Mouse (Mus musculus): ENCODE measurements around the gene Rtbdn. TPM values are rescaled to one million over a fixed set of nuclear protein-coding genes. Genes with fewer than 3 reads are reported as not detected.

Gene Rtbdn
- 2.8 and 3.3 TPM in 2 replicates for polyA plus RNA-seq (2015; fragmentation: Nextera tagmentation; extraction: Ambion mirVana)

DNA sequence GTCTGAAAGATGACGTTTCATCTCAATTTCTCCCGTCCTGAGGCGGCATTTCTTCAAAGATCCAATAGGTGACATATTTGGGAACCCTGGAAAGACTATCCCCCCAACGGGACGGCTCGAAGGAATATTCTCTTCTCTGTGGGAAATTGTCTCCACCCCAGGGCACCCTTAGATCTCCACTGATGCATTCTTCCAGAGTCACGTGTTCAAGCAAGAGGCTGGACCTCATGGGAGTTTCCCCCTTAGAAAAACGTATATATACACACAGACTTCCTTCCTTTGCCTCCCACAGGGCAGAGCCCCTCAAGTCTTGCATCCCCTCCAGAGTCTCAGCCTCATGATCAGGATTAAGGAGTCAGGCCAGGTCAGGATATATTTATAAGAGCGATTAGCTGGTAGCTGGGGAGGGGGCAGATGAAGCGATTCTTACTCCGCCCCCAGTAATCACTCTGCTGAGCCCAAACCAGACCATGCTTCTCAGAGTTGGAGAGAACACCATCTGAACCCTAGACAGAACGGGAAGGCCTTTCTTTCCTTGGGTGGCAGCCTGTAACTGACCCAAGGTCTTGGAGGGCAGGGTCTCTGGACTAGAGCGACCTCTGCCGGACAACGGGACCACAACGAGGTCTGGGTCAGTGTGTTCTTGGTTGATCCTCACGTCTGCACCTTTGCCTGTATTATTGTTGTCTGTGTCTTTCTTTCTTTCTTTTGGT, at the start of gene Rtbdn:
Rtbdn (plus strand) TSS at position 464 of the 713 bp plus-strand sequence.
- Histone ChIP-seq H3K27ac (ENCODE audit: low read length) (peak within 1 kb of the TSS; percentile 86), H3K4me1 (ENCODE audit: control insufficient read depth, insufficient read depth, low read length) (peaks cover 33% of the 10 kb centered on the region), H3K9me3 (replicated peaks; ENCODE audit: control insufficient read depth, low read length, poor library complexity, severe bottlenecking) (no peaks in the 10 kb centered on the region), H3K4me2 (ENCODE audit: low read length) (peak within 1 kb of the TSS; percentile 76), H3K4me3 (ENCODE audit: low read depth, low read length) (peak within 1 kb of the TSS; percentile 81), H3K27me3 (ENCODE audit: control insufficient read depth, insufficient read depth, low read depth, low read length) (peaks cover 17% of the 10 kb centered on the region), H3K9ac (ENCODE audit: low read depth, low read length) (peak within 1 kb of the TSS; percentile 87), H3K36me3 (ENCODE audit: control insufficient read depth, insufficient read depth, low read length) (no peaks in the 10 kb centered on the region)
- peak; percentile 32; the same call in 1 of the 2 replicates for ATAC-seq
- WGBS = 5% methylated on average over 17 of the region's 17 CpGs

DNA sequence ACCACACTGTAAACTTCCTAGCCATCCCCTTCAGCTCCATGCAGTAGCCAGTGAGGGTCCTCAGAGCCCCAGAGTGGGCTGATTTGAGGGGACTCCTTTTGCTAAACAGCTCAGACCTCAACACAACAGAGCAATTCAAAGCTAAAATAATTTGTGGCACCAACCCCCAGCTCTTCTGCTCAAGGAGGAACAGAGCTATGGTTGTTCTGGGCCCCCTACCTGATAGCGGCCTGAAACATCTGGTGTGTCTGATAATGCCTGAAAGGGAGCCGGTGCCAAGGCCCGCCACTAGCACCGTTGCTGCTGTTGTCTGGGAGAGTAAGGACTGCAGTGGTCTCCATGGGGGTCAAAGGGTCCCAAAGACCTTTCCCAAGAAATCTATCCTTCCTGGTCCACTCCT, 45.7 kb upstream of the Rtbdn start:
- Histone ChIP-seq H3K36me3 (ENCODE audit: control insufficient read depth, insufficient read depth, low read length) (no peaks in the 10 kb centered on the region), H3K4me2 (ENCODE audit: low read length) (no peak overlapping the region), H3K4me3 (ENCODE audit: low read depth, low read length) (no peak overlapping the region), H3K4me1 (ENCODE audit: control insufficient read depth, insufficient read depth, low read length) (peaks cover 11% of the 10 kb centered on the region), H3K27ac (ENCODE audit: low read length) (no peak overlapping the region), H3K9ac (ENCODE audit: low read depth, low read length) (no peak overlapping the region), H3K27me3 (ENCODE audit: control insufficient read depth, insufficient read depth, low read depth, low read length) (no peaks in the 10 kb centered on the region; the same call in 1 of the 2 replicates), H3K9me3 (replicated peaks; ENCODE audit: control insufficient read depth, low read length, poor library complexity, severe bottlenecking) (no peaks in the 10 kb centered on the region)
- ATAC-seq = no peak
- WGBS = 61% methylated on average over 4 of the region's 4 CpGs

DNA sequence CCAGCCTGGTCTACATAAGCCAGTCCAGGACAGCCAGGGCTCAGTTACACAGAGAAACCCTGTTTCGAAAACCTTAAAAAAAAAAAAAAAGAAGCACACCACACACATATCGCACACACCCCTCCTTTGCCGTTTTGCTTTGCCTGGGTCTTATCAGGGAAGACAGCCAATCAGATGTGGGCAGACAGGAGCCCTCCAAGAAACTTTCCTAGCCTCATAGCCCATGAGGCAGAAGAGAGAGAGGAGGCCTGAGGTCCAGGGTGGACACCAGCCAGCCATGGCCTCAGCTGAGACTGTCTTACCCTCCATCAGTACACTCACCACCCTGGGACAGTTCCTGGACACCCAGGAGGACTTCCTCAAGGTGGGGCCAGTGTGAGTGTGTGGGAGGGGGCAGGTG, 45.0 kb upstream of the Rtbdn start, which contains the start of gene Klf1:
Klf1 (plus strand) TSS at position 177 of the 400 bp plus-strand sequence.
- no peak for ATAC-seq
- no peak within 1 kb of the TSS for H3K27ac ChIP-seq (ENCODE audit: low read length)
- H3K27me3 ChIP-seq (ENCODE audit: control insufficient read depth, insufficient read depth, low read depth, low read length) = no peaks in the 10 kb centered on the region; the same call in 1 of the 2 replicates
- H3K4me3 ChIP-seq (ENCODE audit: low read depth, low read length) = peak within 1 kb of the TSS; percentile 48
- peak within 1 kb of the TSS; percentile 40 for H3K9ac ChIP-seq (ENCODE audit: low read depth, low read length)
- H3K36me3 ChIP-seq (ENCODE audit: control insufficient read depth, insufficient read depth, low read length) = no peaks in the 10 kb centered on the region
- peak within 1 kb of the TSS; percentile 95 for H3K4me2 ChIP-seq (ENCODE audit: low read length)
- WGBS = 90% methylated on average over 3 of the region's 3 CpGs
- H3K4me1 ChIP-seq (ENCODE audit: control insufficient read depth, insufficient read depth, low read length) = peaks cover 11% of the 10 kb centered on the region
- no peaks in the 10 kb centered on the region for H3K9me3 ChIP-seq (replicated peaks; ENCODE audit: control insufficient read depth, low read length, poor library complexity, severe bottlenecking)

DNA sequence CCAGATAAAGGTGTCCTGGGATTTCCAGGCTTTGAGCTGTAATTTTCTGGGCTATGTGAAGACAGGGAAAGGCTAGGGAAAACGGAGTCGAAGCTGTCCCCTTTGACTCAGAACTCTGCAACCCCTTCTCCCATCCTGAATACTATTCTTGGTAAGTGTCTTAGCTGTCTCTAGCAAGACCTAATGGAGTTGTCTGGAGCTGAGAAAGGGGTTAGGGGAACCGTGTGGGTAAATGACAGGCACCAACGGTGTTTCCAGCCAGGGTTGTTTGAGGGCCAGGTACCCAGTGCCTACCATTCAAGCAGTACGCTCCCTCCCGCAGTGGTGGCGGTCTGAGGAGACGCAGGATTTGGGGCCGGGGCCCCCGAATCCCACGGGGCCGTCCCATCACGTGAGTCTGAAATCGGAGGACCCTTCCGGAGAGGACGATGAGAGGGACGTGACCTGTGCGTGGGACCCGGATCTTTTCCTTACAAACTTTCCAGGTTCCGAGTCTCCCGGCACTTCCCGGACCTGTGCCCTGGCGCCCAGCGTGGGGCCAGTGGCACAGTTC, 44.3 kb upstream of the Rtbdn start:
- peak; percentile 4 for ATAC-seq
- Histone ChIP-seq H3K27ac (ENCODE audit: low read length) (no peak overlapping the region), H3K27me3 (ENCODE audit: control insufficient read depth, insufficient read depth, low read depth, low read length) (no peaks in the 10 kb centered on the region; the same call in 1 of the 2 replicates), H3K9ac (ENCODE audit: low read depth, low read length) (peak overlapping the region; percentile 40), H3K4me2 (ENCODE audit: low read length) (peak overlapping the region; percentile 95), H3K36me3 (ENCODE audit: control insufficient read depth, insufficient read depth, low read length) (no peaks in the 10 kb centered on the region), H3K4me3 (ENCODE audit: low read depth, low read length) (peak overlapping the region; percentile 48), H3K4me1 (ENCODE audit: control insufficient read depth, insufficient read depth, low read length) (peaks cover 11% of the 10 kb centered on the region), H3K9me3 (replicated peaks; ENCODE audit: control insufficient read depth, low read length, poor library complexity, severe bottlenecking) (no peaks in the 10 kb centered on the region)
- WGBS = 3% methylated on average over 24 of the region's 24 CpGs

DNA sequence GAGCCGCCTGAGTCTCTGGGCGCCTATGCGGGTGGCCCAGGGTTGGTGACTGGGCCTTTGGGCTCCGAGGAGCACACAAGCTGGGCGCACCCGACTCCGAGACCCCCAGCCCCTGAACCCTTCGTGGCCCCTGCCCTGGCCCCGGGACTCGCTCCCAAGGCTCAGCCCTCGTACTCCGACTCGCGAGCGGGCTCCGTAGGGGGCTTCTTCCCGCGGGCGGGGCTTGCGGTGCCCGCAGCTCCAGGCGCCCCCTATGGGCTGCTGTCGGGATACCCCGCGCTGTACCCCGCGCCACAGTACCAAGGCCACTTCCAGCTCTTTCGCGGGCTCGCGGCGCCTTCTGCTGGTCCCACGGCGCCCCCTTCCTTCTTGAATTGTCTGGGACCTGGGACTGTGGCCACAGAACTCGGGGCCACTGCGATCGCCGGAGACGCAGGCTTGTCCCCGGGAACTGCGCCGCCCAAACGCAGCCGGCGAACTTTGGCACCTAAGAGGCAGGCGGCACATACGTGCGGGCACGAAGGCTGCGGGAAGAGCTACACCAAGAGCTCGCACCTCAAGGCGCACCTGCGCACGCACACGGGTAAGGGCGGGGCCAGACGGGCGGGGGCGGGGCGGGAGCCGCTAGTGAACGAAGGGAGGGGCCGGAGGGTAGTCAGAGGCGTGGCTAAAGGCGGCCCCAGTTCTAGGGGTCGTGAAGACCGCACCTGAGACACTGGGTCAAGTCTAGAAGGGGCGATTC, 43.7 kb upstream of the Rtbdn start:
- no peak overlapping the region for H3K27ac ChIP-seq (ENCODE audit: low read length)
- H3K9ac ChIP-seq (ENCODE audit: low read depth, low read length) = peak overlapping the region; percentile 40
- peak overlapping the region; percentile 48 for H3K4me3 ChIP-seq (ENCODE audit: low read depth, low read length)
- WGBS = under 1% methylated on average over 65 of the region's 68 CpGs
- peaks cover 11% of the 10 kb centered on the region for H3K4me1 ChIP-seq (ENCODE audit: control insufficient read depth, insufficient read depth, low read length)
- no peaks in the 10 kb centered on the region for H3K36me3 ChIP-seq (ENCODE audit: control insufficient read depth, insufficient read depth, low read length)
- no peaks in the 10 kb centered on the region for H3K9me3 ChIP-seq (replicated peaks; ENCODE audit: control insufficient read depth, low read length, poor library complexity, severe bottlenecking)
- ATAC-seq = peak; percentile 87
- H3K4me2 ChIP-seq (ENCODE audit: low read length) = peak overlapping the region; percentile 95
- no peaks in the 10 kb centered on the region; the same call in 1 of the 2 replicates for H3K27me3 ChIP-seq (ENCODE audit: control insufficient read depth, insufficient read depth, low read depth, low read length)

DNA sequence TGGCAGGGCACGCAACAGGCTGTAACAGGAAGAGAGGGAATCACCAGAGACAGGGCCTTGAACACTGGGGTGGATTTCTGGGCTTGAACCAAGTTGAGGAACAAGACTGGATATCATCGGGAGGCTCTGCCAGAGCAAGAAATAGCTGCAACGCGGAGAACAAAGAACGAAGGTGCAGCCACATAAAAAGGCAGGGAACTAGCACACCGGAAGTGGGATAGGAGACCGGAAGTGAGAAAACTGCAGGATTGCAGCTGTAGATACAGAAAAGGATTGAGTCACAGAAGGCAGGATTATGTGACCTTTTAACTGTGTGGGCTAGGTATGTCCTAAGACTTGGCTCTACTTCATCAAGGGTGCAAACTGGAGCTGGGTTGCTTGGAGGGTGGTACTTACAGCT, 42.4 kb upstream of the Rtbdn start:
- Histone ChIP-seq H3K4me3 (ENCODE audit: low read depth, low read length) (no peak overlapping the region), H3K36me3 (ENCODE audit: control insufficient read depth, insufficient read depth, low read length) (no peaks in the 10 kb centered on the region), H3K27me3 (ENCODE audit: control insufficient read depth, insufficient read depth, low read depth, low read length) (no peaks in the 10 kb centered on the region; the same call in 1 of the 2 replicates), H3K4me2 (ENCODE audit: low read length) (no peak overlapping the region), H3K9ac (ENCODE audit: low read depth, low read length) (no peak overlapping the region), H3K27ac (ENCODE audit: low read length) (no peak overlapping the region), H3K4me1 (ENCODE audit: control insufficient read depth, insufficient read depth, low read length) (peaks cover 11% of the 10 kb centered on the region), H3K9me3 (replicated peaks; ENCODE audit: control insufficient read depth, low read length, poor library complexity, severe bottlenecking) (no peaks in the 10 kb centered on the region)
- no peak for ATAC-seq
- 92% methylated on average over 7 of the region's 7 CpGs for WGBS

DNA sequence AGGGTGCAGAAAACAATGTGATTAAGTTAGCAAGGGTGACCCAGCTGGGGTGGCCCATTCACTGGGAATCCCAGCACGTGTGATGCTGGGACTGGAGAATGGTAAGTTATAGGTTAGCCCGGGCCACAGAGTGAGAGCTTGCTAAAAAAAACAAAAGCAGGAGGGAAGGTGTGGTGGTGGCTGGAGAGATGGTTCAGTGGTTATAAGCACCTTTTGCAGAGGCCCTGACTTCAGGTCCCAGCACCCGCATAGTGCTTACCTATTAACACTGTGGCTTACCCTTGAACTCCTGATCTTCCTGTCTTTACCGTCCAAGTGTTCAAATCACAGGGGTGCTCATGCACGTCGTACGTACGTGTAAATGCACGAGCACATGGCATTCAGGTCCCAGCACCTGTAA, 39.8 kb upstream of the Rtbdn start:
- ATAC-seq = no peak
- Histone ChIP-seq H3K27ac (ENCODE audit: low read length) (no peak overlapping the region), H3K9ac (ENCODE audit: low read depth, low read length) (no peak overlapping the region), H3K36me3 (ENCODE audit: control insufficient read depth, insufficient read depth, low read length) (peaks cover 13% of the 10 kb centered on the region), H3K4me1 (ENCODE audit: control insufficient read depth, insufficient read depth, low read length) (peaks cover 11% of the 10 kb centered on the region), H3K27me3 (ENCODE audit: control insufficient read depth, insufficient read depth, low read depth, low read length) (peaks cover 5% of the 10 kb centered on the region; the same call in 1 of the 2 replicates), H3K9me3 (replicated peaks; ENCODE audit: control insufficient read depth, low read length, poor library complexity, severe bottlenecking) (no peaks in the 10 kb centered on the region), H3K4me3 (ENCODE audit: low read depth, low read length) (no peak overlapping the region), H3K4me2 (ENCODE audit: low read length) (no peak overlapping the region)
- WGBS = 89% methylated on average over 9 of the region's 9 CpGs

DNA sequence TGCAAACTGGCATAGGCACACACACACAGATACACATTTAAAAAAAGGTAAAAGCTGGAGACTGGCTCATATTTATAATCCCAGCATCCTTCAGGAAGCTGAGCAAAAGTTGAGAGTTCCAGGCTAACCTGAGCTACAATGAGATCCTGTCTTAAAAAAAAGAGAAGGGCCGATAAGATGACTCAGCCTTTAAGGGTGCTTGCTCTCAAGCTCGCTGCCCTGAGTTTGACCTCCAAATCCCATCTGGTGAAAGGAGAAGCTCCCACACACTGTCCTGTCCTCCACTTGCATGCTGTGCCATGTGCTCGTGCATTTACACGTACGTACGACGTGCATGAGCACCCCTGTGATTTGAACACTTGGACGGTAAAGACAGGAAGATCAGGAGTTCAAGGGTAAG, 39.3 kb upstream of the Rtbdn start:
- ATAC-seq = no peak
- H3K9ac ChIP-seq (ENCODE audit: low read depth, low read length) = no peak overlapping the region
- WGBS = 76% methylated on average over 8 of the region's 8 CpGs
- no peaks in the 10 kb centered on the region for H3K9me3 ChIP-seq (replicated peaks; ENCODE audit: control insufficient read depth, low read length, poor library complexity, severe bottlenecking)
- peaks cover 18% of the 10 kb centered on the region for H3K36me3 ChIP-seq (ENCODE audit: control insufficient read depth, insufficient read depth, low read length)
- peaks cover 9% of the 10 kb centered on the region; the same call in 1 of the 2 replicates for H3K27me3 ChIP-seq (ENCODE audit: control insufficient read depth, insufficient read depth, low read depth, low read length)
- H3K4me1 ChIP-seq (ENCODE audit: control insufficient read depth, insufficient read depth, low read length) = peaks cover 11% of the 10 kb centered on the region
- H3K27ac ChIP-seq (ENCODE audit: low read length) = no peak overlapping the region
- H3K4me3 ChIP-seq (ENCODE audit: low read depth, low read length) = no peak overlapping the region
- H3K4me2 ChIP-seq (ENCODE audit: low read length) = no peak overlapping the region
